Mouse (Mus musculus) heart, postnatal 0 days (tissue): Measurements from ENCODE around the gene Gm21970. TPM values are rescaled to one million over a fixed set of nuclear protein-coding genes. Genes with fewer than 3 reads are reported as not detected.

Experiments
- ATAC-seq: fragments of 200-750 bp; cut with Nextera tagmentation; 2 replicates; pipeline ENCODE4 v1.8.0; 2017; ENCODE audit warnings: low read depth, moderate number of reproducible peaks, moderate library complexity; ENCODE audit not compliant: insufficient read depth
- DNase-seq: peaks from one replicate; pipeline ENCODE4 v3.0.0-alpha.2; 2016; ENCODE audit warnings: low spot score
- H3K27ac ChIP-seq: fragments of 300-500 bp; sonication (generic); 2 replicates; pipeline ENCODE4 v1.5.1; 2014; ENCODE audit warnings: low read depth, mild to moderate bottlenecking
- H3K27me3 ChIP-seq: fragments of 300-500 bp; sonication (generic); 2 replicates; pipeline ENCODE4 v1.6.1; 2014; ENCODE audit warnings: low read length, mixed read lengths; ENCODE audit not compliant: control insufficient read depth, insufficient read depth
- H3K36me3 ChIP-seq: fragments of 300-500 bp; sonication (generic); replicated peaks from 2 replicates; pipeline ENCODE4 v1.6.1; 2014; ENCODE audit warnings: low read length, mixed read lengths; ENCODE audit not compliant: control insufficient read depth, insufficient read depth
- H3K4me1 ChIP-seq: fragments of 300-500 bp; sonication (generic); 2 replicates; pipeline ENCODE4 v1.6.1; 2014; ENCODE audit warnings: antibody characterized with exemption; ENCODE audit not compliant: control insufficient read depth, insufficient read depth
- H3K4me2 ChIP-seq: fragments of 300-500 bp; sonication (generic); 2 replicates; pipeline ENCODE4 v1.6.1; 2014; ENCODE audit warnings: low read depth, mild to moderate bottlenecking, low read length, moderate library complexity
- H3K4me3 ChIP-seq: fragments of 300-500 bp; sonication (generic); 2 replicates; pipeline ENCODE4 v1.5.1; 2014; ENCODE audit warnings: low read depth, low read length
- H3K9ac ChIP-seq: fragments of 300-500 bp; sonication (generic); replicated peaks from 2 replicates; pipeline ENCODE4 v1.6.1; 2014; ENCODE audit warnings: low read depth, low read length, mixed read lengths
- H3K9me3 ChIP-seq: fragments of 300-500 bp; sonication (generic); replicated peaks from 2 replicates; pipeline ENCODE4 v1.6.1; 2016; ENCODE audit warnings: low read length; ENCODE audit not compliant: control insufficient read depth
- CTCF ChIP-seq: IDR thresholded peaks from 2 replicates; pipeline ENCODE4 v1.5.1; 2016; ENCODE audit warnings: antibody characterized with exemption, control low read depth, low read depth
- EP300 ChIP-seq: IDR thresholded peaks from 2 replicates; pipeline ENCODE4 v1.6.1; 2016; ENCODE audit warnings: antibody characterized with exemption, low read depth
- WGBS: fragments of 180-500 bp; shearing (Covaris S2); extraction: QIAGEN DNeasy Blood & Tissue Kit; methylation state at CpG from one replicate; pipeline ENCODE4 v1.1.7; 2014; 5-methylcytosine and 5-hydroxymethylcytosine counted together
- polyA plus RNA-seq: library from polyadenylated mRNA; unstranded; fragments of >200 nt; fragmentation: Nextera tagmentation; extraction: Ambion mirVana; gene quantifications from 2 replicates; pipeline ENCODE4 v1.2.1, GENCODE M21; 2015
- total RNA-seq: library from RNA; depleted of rRNA; stranded (reverse); fragments of >200 nt; gene quantifications from 2 replicates; pipeline ENCODE4 v1.2.3, GENCODE M21; 2014; ENCODE audit warnings: low replicate concordance

The Gm21970 gene
- total and polyA plus RNA-seq, 2 experiments from 2014 or later: not detected

DNA sequence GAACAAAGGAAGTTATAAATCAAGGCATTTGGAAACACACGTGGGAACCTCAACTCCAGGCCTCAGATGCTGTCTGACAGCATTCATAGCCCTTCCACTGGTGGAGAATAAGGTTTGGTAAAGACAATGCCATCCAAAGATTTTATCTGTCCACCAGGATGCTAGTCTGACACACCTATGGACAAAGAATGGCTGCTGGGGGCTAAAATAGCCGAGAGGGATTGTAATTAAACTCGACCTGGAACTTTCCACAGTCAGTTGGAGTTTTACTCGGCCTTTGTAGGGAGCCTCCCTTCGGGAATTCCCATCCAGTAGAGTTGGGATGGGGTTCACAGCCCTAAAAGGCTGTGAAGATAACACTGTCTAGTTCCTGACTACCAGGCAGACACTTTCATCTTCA is 35.9 kb downstream of the Gm21970 start:
- Histone ChIP-seq H3K36me3 (peaks cover 51% of the 10 kb centered on the region), H3K4me3 (no peak overlapping the region), H3K4me2 (no peak overlapping the region), H3K9me3 (peaks cover 8% of the 10 kb centered on the region; the same call in 1 of the 2 replicates), H3K9ac (no peak overlapping the region), H3K4me1 (no peaks in the 10 kb centered on the region), H3K27me3 (no peaks in the 10 kb centered on the region), H3K27ac (no peak overlapping the region)
- 55% methylated on average over 5 of the region's 5 CpGs for WGBS
- TF ChIP-seq EP300 (no peak), CTCF (no peak)
- DNase-seq (no peak), ATAC-seq (no peak)

DNA sequence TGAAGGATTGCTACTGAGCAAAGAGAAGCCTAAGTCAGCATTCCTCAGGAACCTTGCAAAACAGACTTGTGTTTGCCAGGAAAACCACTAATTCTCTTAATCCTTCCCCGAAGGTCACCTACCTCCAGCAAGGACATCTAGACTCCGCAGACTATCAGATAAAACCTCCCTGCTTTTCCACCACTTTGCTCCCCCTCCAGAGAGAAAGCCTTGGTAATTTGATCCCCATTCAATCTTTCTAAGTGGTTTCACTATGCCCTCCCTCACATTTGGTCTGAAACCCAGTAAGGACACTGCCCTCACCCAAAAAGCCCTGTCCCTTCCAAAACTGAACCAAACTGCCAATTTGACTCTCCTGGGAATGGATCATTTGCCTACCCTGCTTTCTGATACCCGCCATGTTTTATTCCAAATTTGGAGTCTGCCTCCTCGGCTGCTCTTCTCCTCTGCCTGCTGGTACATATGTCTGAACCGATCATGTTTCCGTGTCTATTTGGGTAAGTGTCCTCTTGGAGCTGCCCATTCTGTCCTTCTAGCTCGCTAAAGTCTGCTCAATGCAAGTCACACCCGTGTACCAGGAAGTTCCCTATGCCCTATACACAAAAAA is 36.8 kb downstream of the Gm21970 start:
- ATAC-seq: no peak
- Histone ChIP-seq H3K4me1 (peaks cover 4% of the 10 kb centered on the region; the same call in 1 of the 2 replicates), H3K4me3 (no peak overlapping the region), H3K9ac (no peak overlapping the region), H3K4me2 (no peak overlapping the region), H3K27me3 (no peaks in the 10 kb centered on the region), H3K9me3 (peaks cover 8% of the 10 kb centered on the region; the same call in 1 of the 2 replicates), H3K27ac (no peak overlapping the region), H3K36me3 (peaks cover 42% of the 10 kb centered on the region)
- no peak for DNase-seq
- TF ChIP-seq CTCF (no peak), EP300 (no peak)
- 70% methylated on average over 8 of the region's 8 CpGs for WGBS

DNA sequence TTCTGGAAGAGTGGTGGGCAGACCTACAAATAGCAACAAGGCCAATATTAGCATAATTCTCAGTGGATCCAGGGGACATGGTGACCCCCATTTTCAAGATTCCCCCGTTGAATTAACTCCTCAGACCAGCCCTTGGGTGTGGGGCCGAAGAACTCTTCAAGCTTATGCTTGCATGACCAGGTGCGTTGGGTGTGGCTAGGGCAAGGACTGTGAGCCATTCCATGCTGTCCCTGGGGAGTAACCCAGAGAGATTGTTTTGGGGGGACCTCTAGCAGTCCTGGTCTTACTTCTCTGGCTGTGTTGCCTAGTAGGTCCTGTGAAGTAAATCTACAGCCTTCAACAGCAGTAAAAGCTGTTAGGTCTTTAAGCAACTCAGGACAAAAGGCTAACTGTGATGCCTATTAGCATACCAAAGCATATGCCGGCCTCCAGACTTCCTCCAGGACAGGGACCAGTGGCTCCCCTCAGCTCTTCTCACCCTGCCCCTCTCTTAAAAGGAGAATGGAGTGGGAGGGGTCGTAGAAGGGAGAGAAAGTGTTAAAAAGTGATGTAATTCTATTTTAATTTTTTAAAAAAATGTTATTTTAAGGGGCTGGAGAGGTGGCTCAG is 41.3 kb downstream of the Gm21970 start:
- WGBS: 64% methylated on average over 5 of the region's 5 CpGs

DNA sequence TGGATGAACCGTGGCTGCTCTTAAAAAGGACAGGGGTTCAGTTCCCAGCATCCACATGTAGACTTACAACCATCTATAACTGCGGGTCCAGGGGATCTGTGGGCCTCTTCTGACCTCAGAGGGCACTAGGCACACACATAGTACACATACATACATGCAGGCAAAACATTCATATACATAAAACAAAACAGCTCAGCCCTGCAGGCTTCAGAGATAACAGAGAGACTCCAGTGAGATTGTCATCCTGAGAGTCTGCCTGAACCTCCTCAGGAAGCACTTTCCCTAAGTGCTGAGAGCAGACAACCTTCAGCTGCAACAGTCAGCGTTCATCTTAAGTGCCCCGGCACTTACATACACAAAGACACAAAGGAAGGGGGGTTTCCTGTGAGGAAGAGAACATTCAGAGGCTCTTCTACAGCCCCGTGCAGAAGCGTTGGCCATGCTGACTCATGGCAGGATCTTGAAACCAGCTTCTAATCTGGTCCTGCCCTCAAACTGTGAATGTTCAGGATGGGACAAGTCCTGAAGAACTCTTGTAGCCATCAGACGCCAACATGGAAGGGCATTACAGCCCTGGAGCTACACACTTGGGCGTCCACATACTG is 41.9 kb downstream of the Gm21970 start:
- 42% methylated on average over 8 of the region's 8 CpGs for WGBS
- no peak overlapping the region for H3K4me2 ChIP-seq
- no peak overlapping the region for H3K27ac ChIP-seq
- H3K4me1 ChIP-seq: peaks cover 9% of the 10 kb centered on the region
- DNase-seq (peak; percentile 24), ATAC-seq (peak; percentile 55; the same call in 1 of the 2 replicates)
- peaks cover 8% of the 10 kb centered on the region; the same call in 1 of the 2 replicates for H3K9me3 ChIP-seq
- no peak overlapping the region for H3K4me3 ChIP-seq
- H3K27me3 ChIP-seq: no peaks in the 10 kb centered on the region
- no peak for TF ChIP-seq CTCF
- TF ChIP-seq EP300: no peak
- no peak overlapping the region for H3K9ac ChIP-seq
- no peaks in the 10 kb centered on the region for H3K36me3 ChIP-seq

More for the DNA sequence above, 41.3 kb downstream of the Gm21970 start:
- Histone ChIP-seq H3K9me3 (peaks cover 8% of the 10 kb centered on the region; the same call in 1 of the 2 replicates), H3K9ac (no peak overlapping the region), H3K4me1 (peaks cover 9% of the 10 kb centered on the region), H3K4me3 (no peak overlapping the region), H3K27me3 (no peaks in the 10 kb centered on the region), H3K36me3 (no peaks in the 10 kb centered on the region), H3K4me2 (no peak overlapping the region), H3K27ac (no peak overlapping the region)
- ATAC-seq (no peak), DNase-seq (no peak)
- TF ChIP-seq CTCF (no peak), EP300 (no peak)

DNA sequence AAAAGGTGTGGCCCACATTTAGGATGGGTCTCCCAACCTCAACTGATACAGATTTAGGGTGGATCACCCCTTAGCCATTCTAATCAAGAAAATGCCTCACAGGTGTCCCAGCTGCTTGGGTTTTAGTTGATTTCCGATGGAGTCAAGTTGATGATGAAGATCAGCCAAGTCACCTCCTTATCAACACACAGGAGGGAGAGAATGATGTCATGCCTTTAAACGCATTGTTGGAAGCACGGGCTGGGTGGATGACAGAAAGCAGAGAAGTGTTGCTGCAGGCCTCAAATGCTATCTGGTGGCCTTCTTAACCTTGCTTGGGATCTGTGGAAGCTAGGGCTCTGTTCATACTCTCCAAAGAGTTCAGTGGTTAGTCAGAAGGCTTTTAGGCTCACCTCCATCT is 42.6 kb downstream of the Gm21970 start:
- Histone ChIP-seq H3K36me3 (no peaks in the 10 kb centered on the region), H3K4me2 (no peak overlapping the region), H3K9me3 (peaks cover 4% of the 10 kb centered on the region; the same call in 1 of the 2 replicates), H3K4me1 (peaks cover 9% of the 10 kb centered on the region), H3K27me3 (no peaks in the 10 kb centered on the region), H3K4me3 (no peak overlapping the region), H3K9ac (no peak overlapping the region), H3K27ac (no peak overlapping the region)
- whole genome bisulfite sequencing: 29% methylated on average over 3 of the region's 3 CpGs
- TF ChIP-seq EP300 (no peak), CTCF (no peak)
- DNase-seq (no peak), ATAC-seq (no peak)
